Mouse (Mus musculus): Measurements from ENCODE around the gene 1700125H20Rik.
"Not testable (repeated sequence)": the region's sequence is repeated elsewhere in the genome, so short reads cannot be mapped to it uniquely, and the experiment has no call there.

1700125H20Rik gene

GRCm38 (mm10) chr11:85170058-85170740 lies at the start of gene 1700125H20Rik:
Gene 1700125H20Rik (plus strand): TSS chr11:85170404.
- DNase-seq (ENCODE audit: low read depth): peak; percentile 93

- DNase-seq (ENCODE audit: low read depth): no peak
These were observed 48.1 kb upstream of the 1700125H20Rik start for GRCm38 (mm10) chr11:85122073-85122472.

GRCm38 (mm10) chr11:85123267-85123992 lies 46.8 kb upstream of the 1700125H20Rik start:
- DNase-seq (ENCODE audit: low read depth): no peak

GRCm38 (mm10) chr11:85126257-85127102 lies 43.7 kb upstream of the 1700125H20Rik start:
- no peak for DNase-seq (ENCODE audit: low read depth)

GRCm38 (mm10) chr11:85128883-85129282 lies 41.3 kb upstream of the 1700125H20Rik start:
- DNase-seq (ENCODE audit: low read depth): no peak

GRCm38 (mm10) chr11:85131542-85131941 lies 38.7 kb upstream of the 1700125H20Rik start:
- DNase-seq (ENCODE audit: low read depth): no peak

GRCm38 (mm10) chr11:85138776-85139474 lies 31.3 kb upstream of the 1700125H20Rik start:
- peak; percentile 35 for DNase-seq (ENCODE audit: low read depth)

- DNase-seq (ENCODE audit: low read depth): peak; percentile 95
These were observed 30.3 kb upstream of the 1700125H20Rik start, which contains the start of gene Usp32 for GRCm38 (mm10) chr11:85139581-85140540. Gene Usp32 (minus strand): TSS chr11:85140161.

GRCm38 (mm10) chr11:85152256-85152930 lies 17.8 kb upstream of the 1700125H20Rik start:
- no peak for DNase-seq (ENCODE audit: low read depth)

GRCm38 (mm10) chr11:85157301-85157700 lies 12.9 kb upstream of the 1700125H20Rik start:
- DNase-seq (ENCODE audit: low read depth): no peak

GRCm38 (mm10) chr11:85163014-85163413 lies 7.2 kb upstream of the 1700125H20Rik start:
- not testable (repeated sequence) for DNase-seq (ENCODE audit: low read depth)

- no peak for DNase-seq (ENCODE audit: low read depth)
These were observed 5.8 kb upstream of the 1700125H20Rik start for GRCm38 (mm10) chr11:85164371-85164770.

- DNase-seq (ENCODE audit: low read depth): no peak
These were observed 2.7 kb upstream of the 1700125H20Rik start for GRCm38 (mm10) chr11:85167503-85167902.

- no peak for DNase-seq (ENCODE audit: low read depth)
These were observed 629 bp downstream of the 1700125H20Rik start for GRCm38 (mm10) chr11:85170833-85171232.

- no peak for DNase-seq (ENCODE audit: low read depth)
These were observed 5.7 kb downstream of the 1700125H20Rik start for GRCm38 (mm10) chr11:85175941-85176340.

GRCm38 (mm10) chr11:85177761-85178160 lies 7.6 kb downstream of the 1700125H20Rik start:
- no peak for DNase-seq (ENCODE audit: low read depth)

- DNase-seq (ENCODE audit: low read depth): no peak
These were observed 8.2 kb downstream of the 1700125H20Rik start for GRCm38 (mm10) chr11:85178413-85178812.

- peak; percentile 65 for DNase-seq (ENCODE audit: low read depth)
These were observed 12.5 kb downstream of the 1700125H20Rik start for GRCm38 (mm10) chr11:85182617-85183283.

- DNase-seq (ENCODE audit: low read depth): no peak
These were observed 13.1 kb downstream of the 1700125H20Rik start for GRCm38 (mm10) chr11:85183284-85183779.

Data from c-Kit-positive CD71-positive TER-119-negative erythroid progenitor cells, embryonic 14.5 days (primary cell).